Mouse (Mus musculus) C2C12 (cell line): ENCODE results near the gene Cldn34c4.

Experiments
- CTCF ChIP-seq: IDR thresholded peaks from one replicate; pipeline ENCODE4 v1.5.1; 2011; ENCODE audit not compliant: control insufficient read depth, insufficient read depth, insufficient read length
- MAX ChIP-seq: IDR thresholded peaks from one replicate; pipeline ENCODE4 v1.6.1; 2011; ENCODE audit warnings: mild to moderate bottlenecking, control low read depth

DNA sequence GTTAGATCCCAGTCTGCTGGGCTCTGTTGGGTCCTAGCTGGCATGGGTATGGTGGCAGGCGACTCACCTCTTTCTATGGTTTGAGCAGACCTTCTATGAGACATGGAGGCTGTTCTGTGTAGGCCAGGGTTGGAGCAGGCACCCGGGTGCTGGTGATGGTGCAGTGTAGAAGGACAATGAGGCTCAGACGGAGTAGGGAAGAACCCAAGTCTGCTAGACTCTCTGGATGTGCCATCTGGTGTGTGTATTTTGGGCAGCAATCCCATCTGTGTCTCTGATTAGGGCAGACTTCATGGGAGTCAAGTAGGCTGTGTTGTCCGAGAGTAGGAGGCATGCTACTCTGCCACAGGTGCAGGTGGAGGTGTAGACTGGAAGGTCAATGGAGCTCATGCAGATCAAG lies 10.7 kb upstream of the Cldn34c4 start:
- TF ChIP-seq CTCF: no peak
- TF ChIP-seq MAX: no peak
